Mouse (Mus musculus): ENCODE measurements around the gene Chd1l. TPM values are rescaled to one million over a fixed set of nuclear protein-coding genes. Genes with fewer than 3 reads are reported as not detected.

Chd1l gene
- polyA plus RNA-seq, 1 experiment: 4.4 TPM

- no peak for TF ChIP-seq GATA1 (IDR thresholded peaks at IDR 0.05; ENCODE audit: low read length)
Measured at GRCm38 (mm10) chr3:97629941-97630340, 19.9 kb upstream of the Chd1l start.

GRCm38 (mm10) chr3:97628391-97629001 is 18.5 kb upstream of the Chd1l start, which contains the start of gene Fmo5:
Gene Fmo5, plus strand, starts transcription at chr3:97628804.
- no peak for TF ChIP-seq GATA1 (IDR thresholded peaks at IDR 0.05; ENCODE audit: low read length)

GRCm38 (mm10) chr3:97627893-97628292 is 17.9 kb upstream of the Chd1l start:
- TF ChIP-seq GATA1 (IDR thresholded peaks at IDR 0.05; ENCODE audit: low read length): no peak

- TF ChIP-seq GATA1 (IDR thresholded peaks at IDR 0.05; ENCODE audit: low read length): no peak
Measured at GRCm38 (mm10) chr3:97624611-97625010, 14.6 kb upstream of the Chd1l start.

GRCm38 (mm10) chr3:97620657-97621056 is 10.7 kb upstream of the Chd1l start:
- no peak for TF ChIP-seq GATA1 (IDR thresholded peaks at IDR 0.05; ENCODE audit: low read length)

GRCm38 (mm10) chr3:97617899-97618298 is 7.9 kb upstream of the Chd1l start:
- no peak for TF ChIP-seq GATA1 (IDR thresholded peaks at IDR 0.05; ENCODE audit: low read length)

- TF ChIP-seq GATA1 (IDR thresholded peaks at IDR 0.05; ENCODE audit: low read length): no peak
Measured at GRCm38 (mm10) chr3:97617091-97617825, 7.3 kb upstream of the Chd1l start.

GRCm38 (mm10) chr3:97615933-97616332 is 5.9 kb upstream of the Chd1l start:
- no peak for TF ChIP-seq GATA1 (IDR thresholded peaks at IDR 0.05; ENCODE audit: low read length)

- TF ChIP-seq GATA1 (IDR thresholded peaks at IDR 0.05; ENCODE audit: low read length): no peak
Measured at GRCm38 (mm10) chr3:97615154-97615553, 5.2 kb upstream of the Chd1l start.

- TF ChIP-seq GATA1 (IDR thresholded peaks at IDR 0.05; ENCODE audit: low read length): no peak
Measured at GRCm38 (mm10) chr3:97611021-97611420, 1.0 kb upstream of the Chd1l start.

- no peak for TF ChIP-seq GATA1 (IDR thresholded peaks at IDR 0.05; ENCODE audit: low read length)
Measured at GRCm38 (mm10) chr3:97609201-97609844, 680 bp downstream of the Chd1l start.

- no peak for TF ChIP-seq GATA1 (IDR thresholded peaks at IDR 0.05; ENCODE audit: low read length)
Measured at GRCm38 (mm10) chr3:97600050-97600832, 9.8 kb downstream of the Chd1l start.

GRCm38 (mm10) chr3:97596796-97597195 is 13.2 kb downstream of the Chd1l start:
- TF ChIP-seq GATA1 (IDR thresholded peaks at IDR 0.05; ENCODE audit: low read length): no peak

- no peak for TF ChIP-seq GATA1 (IDR thresholded peaks at IDR 0.05; ENCODE audit: low read length)
Measured at GRCm38 (mm10) chr3:97595066-97595465, 14.9 kb downstream of the Chd1l start.

GRCm38 (mm10) chr3:97594140-97594539 is 15.9 kb downstream of the Chd1l start:
- TF ChIP-seq GATA1 (IDR thresholded peaks at IDR 0.05; ENCODE audit: low read length): no peak

- TF ChIP-seq GATA1 (IDR thresholded peaks at IDR 0.05; ENCODE audit: low read length): no peak
Measured at GRCm38 (mm10) chr3:97593089-97593488, 16.9 kb downstream of the Chd1l start.

Measured in G1E-ER4 (cell line).